Mouse (Mus musculus): Measurements from ENCODE around the gene Alg14. TPM values are rescaled to one million over a fixed set of nuclear protein-coding genes. Genes with fewer than 3 reads are reported as not detected.

The Alg14 gene
- total and polyA plus RNA-seq, 3 experiments, result 3.2 to 20.1 TPM; not detected in 1

- Histone ChIP-seq H3K9ac (ENCODE audit: control insufficient read depth, low read depth, low read length, poor library complexity, severe bottlenecking) (no peak overlapping the region), H3K27me3 (ENCODE audit: control insufficient read depth in 1 of 2, insufficient read depth in 2 of 2, low read length in 2 of 2) (peaks cover 3% of the 10 kb centered on the region in 2 experiments), H3K79me2 (ENCODE audit: control insufficient read depth, insufficient read depth, low read length, poor library complexity) (no peaks in the 10 kb centered on the region), H3K4me3 (ENCODE audit: control insufficient read depth in 1 of 2, insufficient read depth in 1 of 2, low read depth in 2 of 2, low read length in 2 of 2) (no peak overlapping the region), H3K36me3 (ENCODE audit: control insufficient read depth in 1 of 2, insufficient read depth in 2 of 2, low read length in 2 of 2) (no peaks in the 10 kb centered on the region), H3K27ac (ENCODE audit: control insufficient read depth, low read depth, low read length) (no peak overlapping the region), H3K9me3 (replicated peaks; ENCODE audit: insufficient read depth, low read length) (no peaks in the 10 kb centered on the region), H3K4me1 (ENCODE audit: control insufficient read depth in 1 of 2, insufficient read depth in 2 of 2, low read length in 2 of 2) (no peaks in the 10 kb centered on the region)
- TF ChIP-seq MXI1 (IDR thresholded peaks at IDR 0.05; ENCODE audit: low read depth, low read length) (no peak), CHD1 (IDR thresholded peaks at IDR 0.05; ENCODE audit: low read depth, low read length) (no peak), EP300 (IDR thresholded peaks at IDR 0.05; ENCODE audit: low read depth in 1 of 2, low read length in 2 of 2) (no peak), JUND (IDR thresholded peaks at IDR 0.05; ENCODE audit: low read depth, low read length) (no peak), ETS1 (IDR thresholded peaks at IDR 0.05; ENCODE audit: low read depth, low read length) (no peak), SIN3A (IDR thresholded peaks at IDR 0.05; ENCODE audit: low read length) (no peak), UBTF (IDR thresholded peaks at IDR 0.05; ENCODE audit: borderline replicate concordance, insufficient read depth, low read depth, low read length) (no peak), GATA1 (IDR thresholded peaks at IDR 0.05; ENCODE audit: low read depth, low read length) (no peak)
- no peak for DNase-seq (ENCODE audit: low read depth, low spot score)
Measured at GRCm38 (mm10) chr3:121274010-121274409, 17.6 kb upstream of the Alg14 start.

- Histone ChIP-seq H3K79me2 (ENCODE audit: control insufficient read depth, insufficient read depth, low read length, poor library complexity) (no peaks in the 10 kb centered on the region), H3K4me3 (ENCODE audit: control insufficient read depth in 1 of 2, insufficient read depth in 1 of 2, low read depth in 2 of 2, low read length in 2 of 2) (no peak overlapping the region), H3K36me3 (ENCODE audit: control insufficient read depth in 1 of 2, insufficient read depth in 2 of 2, low read length in 2 of 2) (no peaks in the 10 kb centered on the region), H3K27me3 (ENCODE audit: control insufficient read depth in 1 of 2, insufficient read depth in 2 of 2, low read length in 2 of 2) (peaks cover 0 to 5% of the 10 kb centered on the region in 2 experiments; a peak in 3 of 4 replicates), H3K9ac (ENCODE audit: control insufficient read depth, low read depth, low read length, poor library complexity, severe bottlenecking) (no peak overlapping the region), H3K4me1 (ENCODE audit: control insufficient read depth in 1 of 2, insufficient read depth in 2 of 2, low read length in 2 of 2) (no peaks in the 10 kb centered on the region), H3K27ac (ENCODE audit: control insufficient read depth, low read depth, low read length) (no peak overlapping the region), H3K9me3 (replicated peaks; ENCODE audit: insufficient read depth, low read length) (no peaks in the 10 kb centered on the region)
- DNase-seq (ENCODE audit: low read depth, low spot score), result no peak
- TF ChIP-seq BHLHE40 (IDR thresholded peaks at IDR 0.05; ENCODE audit: borderline replicate concordance, low read depth, low read length) (no peak), POLR2A (IDR thresholded peaks at IDR 0.05; ENCODE audit: control insufficient read depth in 1 of 2, insufficient read depth in 1 of 2, low read depth in 1 of 2, low read length in 2 of 2, poor library complexity in 1 of 2) (no peak), NRF1 (IDR thresholded peaks at IDR 0.05; ENCODE audit: insufficient read depth, low read depth, low read length, poor library complexity, severe bottlenecking) (no peak), USF2 (IDR thresholded peaks at IDR 0.05; ENCODE audit: borderline replicate concordance in 1 of 2, insufficient read depth in 1 of 2, low read depth in 1 of 2, low read length in 2 of 2) (no peak), POLR2AphosphoS2 (IDR thresholded peaks at IDR 0.05; ENCODE audit: low read length) (no peak), CTCF (IDR thresholded peaks at IDR 0.05 in 2 of 3, conservative IDR thresholded peaks at IDR 0.05 in 1 of 3; ENCODE audit: control insufficient read depth in 1 of 3, insufficient read depth in 1 of 3, low read depth in 2 of 3, low read length in 3 of 3, poor library complexity in 1 of 3, severe bottlenecking in 1 of 3) (no peak), GATA1 (IDR thresholded peaks at IDR 0.05; ENCODE audit: low read depth, low read length) (no peak), ELF1 (IDR thresholded peaks at IDR 0.05; ENCODE audit: low read depth, low read length) (no peak), ZMIZ1 (IDR thresholded peaks at IDR 0.05; ENCODE audit: low read depth, low read length) (no peak), RAD21 (IDR thresholded peaks at IDR 0.05; ENCODE audit: low read depth, low read length) (no peak), TBP (IDR thresholded peaks at IDR 0.05; ENCODE audit: low read depth, low read length) (no peak), UBTF (IDR thresholded peaks at IDR 0.05; ENCODE audit: borderline replicate concordance, insufficient read depth, low read depth, low read length) (no peak), MYB (IDR thresholded peaks at IDR 0.05; ENCODE audit: low read depth, low read length) (no peak), E2F4 (IDR thresholded peaks at IDR 0.05; ENCODE audit: borderline replicate concordance, low read depth, low read length) (no peak), MAFK (IDR thresholded peaks at IDR 0.05; ENCODE audit: borderline replicate concordance, low read depth, low read length) (no peak), MXI1 (IDR thresholded peaks at IDR 0.05; ENCODE audit: low read depth, low read length) (no peak), CHD2 (IDR thresholded peaks at IDR 0.05; ENCODE audit: low read length) (no peak)
Measured at GRCm38 (mm10) chr3:121277009-121277408, 14.6 kb upstream of the Alg14 start.
